Mouse (Mus musculus): ENCODE measurements around the gene Tnnt2. TPM values are rescaled to one million over a fixed set of nuclear protein-coding genes. Genes with fewer than 3 reads are reported as not detected.
A peak's percentile ranks its signal among the peaks of the same experiment; 100 is the strongest.

Gene Tnnt2
- polyA plus RNA-seq, 1 experiment from 2014 or later, result 1.1 TPM

DNA sequence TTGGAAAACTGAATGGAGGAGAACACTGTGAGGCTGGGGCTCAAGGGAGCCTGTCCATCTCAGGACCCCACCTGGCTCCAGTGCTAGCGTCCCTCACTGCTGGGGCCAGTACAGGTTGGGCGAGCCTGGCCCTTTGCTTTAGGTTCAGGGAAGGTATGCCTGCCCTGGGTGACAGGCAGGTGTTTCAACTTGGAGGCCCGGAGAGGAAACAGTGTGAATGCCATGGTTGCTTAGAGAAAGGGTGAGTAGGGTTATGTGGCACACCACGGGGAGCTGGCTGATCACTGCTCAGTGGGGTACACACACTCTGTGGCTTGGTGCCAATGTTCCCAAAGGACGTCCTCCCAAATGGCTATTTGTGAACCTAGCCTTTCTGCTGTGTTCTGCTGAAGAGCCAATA is 21.6 kb upstream of the Tnnt2 start:
- H3K27me3 ChIP-seq, result no peaks in the 10 kb centered on the region
- in situ Hi-C loops (cut with MboI; ENCODE audit: low pct_unique_long_range_greater_than_20kb), result no loop called here
- peak; percentile 5 for ATAC-seq
- DNase-seq (ENCODE audit: low read depth, low spot score), result no peak
- ChIA-PET POLR2A (interaction anchor here (1.1 to 3.2 kb wide), 3 partner anchors 8 to 48 kb away, joined by 3 to 14 read pairs (median 8); no protein-coding TSS in a partner anchor), CTCF (interaction anchor here (7.7 kb wide), 1 partner anchor 14 kb away, joined by 59 read pairs; no protein-coding TSS in a partner anchor)
- no peak for TF ChIP-seq CTCF (IDR thresholded peaks at IDR 0.05)

DNA sequence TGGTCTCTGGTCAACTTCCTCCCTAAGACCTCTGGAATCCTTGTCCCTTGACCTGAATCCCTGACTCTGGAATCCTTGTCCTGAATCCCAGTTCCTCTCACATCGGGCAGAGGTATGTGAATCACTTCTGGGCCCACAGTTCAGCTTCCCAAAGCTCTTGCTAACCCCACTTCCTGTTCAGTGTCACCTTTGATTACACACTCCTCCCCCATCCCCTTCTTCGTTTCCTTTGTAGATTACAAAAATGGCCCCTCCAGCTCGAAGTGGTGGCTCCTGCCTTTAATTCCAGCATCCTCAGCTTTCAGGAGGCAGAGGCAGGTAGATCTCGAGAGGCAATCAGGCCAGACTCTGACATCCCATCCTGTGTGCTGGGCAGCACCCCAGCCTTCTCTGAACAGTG is 18.6 kb upstream of the Tnnt2 start:
- no peaks in the 10 kb centered on the region for H3K27me3 ChIP-seq
- in situ Hi-C loops (cut with MboI; ENCODE audit: low pct_unique_long_range_greater_than_20kb), result no loop called here
- ChIA-PET CTCF (interaction anchor here (1.5 kb wide), 1 partner anchor 30 kb away, joined by 3 read pairs; no protein-coding TSS in a partner anchor), POLR2A (interaction anchor here (0.6 to 2.5 kb wide), 3 partner anchors 10 to 78 kb away, joined by 4 to 6 read pairs (median 5); no protein-coding TSS in a partner anchor)
- no peak for DNase-seq (ENCODE audit: low read depth, low spot score)
- TF ChIP-seq CTCF (IDR thresholded peaks at IDR 0.05), result no peak
- ATAC-seq, result no peak

DNA sequence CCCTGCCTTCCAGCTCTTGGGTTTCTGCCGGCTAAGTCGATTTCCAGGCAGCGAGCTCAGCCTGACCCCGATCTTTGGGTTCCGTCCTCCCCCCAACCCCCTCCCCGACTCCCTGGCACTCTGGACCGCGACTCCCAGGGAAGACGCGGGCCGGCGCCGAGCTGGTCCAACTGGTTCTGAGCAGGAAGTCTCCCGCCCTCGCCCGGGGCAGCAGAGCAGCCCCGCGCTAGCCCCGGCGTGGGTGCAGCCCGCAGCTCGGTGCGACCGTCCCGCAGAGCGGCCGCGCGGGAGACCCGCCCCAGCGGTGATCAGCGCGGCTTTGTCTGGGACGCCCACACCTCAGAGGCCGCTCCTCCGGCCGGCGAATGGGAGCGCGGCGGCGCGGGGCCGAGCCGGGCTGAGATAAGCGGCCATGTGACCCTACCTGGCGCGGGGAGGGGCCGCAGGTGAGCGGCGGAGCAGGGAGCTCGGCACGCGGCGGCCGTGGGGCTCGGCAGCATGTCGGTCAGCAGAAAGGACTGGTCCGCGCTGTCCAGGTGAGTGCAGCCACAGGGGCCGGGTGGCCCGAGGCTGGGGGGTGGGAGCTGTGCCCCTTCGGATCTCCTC is 17.6 kb upstream of the Tnnt2 start, which contains the start of gene Lad1:
TSS of gene Lad1 (plus strand) at position 118 of the 606 bp plus-strand sequence.
- CTCF ChIA-PET, result interaction anchor here (1.5 kb wide), 1 partner anchor 29 kb away, joined by 3 read pairs; no protein-coding TSS in a partner anchor
- no peak for DNase-seq (ENCODE audit: low read depth, low spot score)
- POLR2A ChIA-PET, result interaction anchor here (1.4 to 2.5 kb wide), 2 partner anchors 9 to 48 kb away, joined by 5 to 6 read pairs; no protein-coding TSS in a partner anchor
- H3K27me3 ChIP-seq, result no peaks in the 10 kb centered on the region
- in situ Hi-C loops (cut with MboI; ENCODE audit: low pct_unique_long_range_greater_than_20kb), result no loop called here
- TF ChIP-seq CTCF (IDR thresholded peaks at IDR 0.05), result no peak
- ATAC-seq, result no peak

DNA sequence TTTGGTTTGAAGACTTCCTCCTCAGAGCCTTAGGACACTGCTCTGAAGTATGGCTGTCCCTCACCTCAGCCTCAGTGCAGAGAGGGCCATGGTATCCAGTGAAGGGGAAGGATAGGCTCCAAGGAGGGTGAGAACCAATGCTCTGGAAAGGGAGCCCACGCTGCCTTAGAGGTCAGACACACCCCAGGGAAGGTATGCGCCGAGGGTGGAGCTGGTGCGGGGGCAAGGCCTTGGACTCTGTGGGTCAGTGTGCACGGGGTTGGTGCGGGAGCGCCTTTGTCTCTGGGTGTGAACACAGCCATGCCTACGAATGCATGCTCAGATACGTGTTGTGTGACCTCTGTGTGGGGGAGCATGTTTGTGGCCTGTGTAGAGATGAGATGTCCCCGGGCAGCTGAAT is 16.1 kb upstream of the Tnnt2 start:
- in situ Hi-C loops (cut with MboI; ENCODE audit: low pct_unique_long_range_greater_than_20kb), result no loop called here
- no peak for TF ChIP-seq CTCF (IDR thresholded peaks at IDR 0.05)
- ChIA-PET CTCF (interaction anchor here (1.1 to 1.4 kb wide), 4 partner anchors 8 to 18 kb away, joined by 4 to 6 read pairs (median 4); no protein-coding TSS in a partner anchor), POLR2A (interaction anchor here (0.6 to 2.5 kb wide), 4 partner anchors 15 to 434 kb away, joined by 4 to 6 read pairs (median 4); no protein-coding TSS in a partner anchor)
- DNase-seq (ENCODE audit: low read depth, low spot score) (no peak), ATAC-seq (no peak)
- H3K27me3 ChIP-seq, result no peaks in the 10 kb centered on the region

DNA sequence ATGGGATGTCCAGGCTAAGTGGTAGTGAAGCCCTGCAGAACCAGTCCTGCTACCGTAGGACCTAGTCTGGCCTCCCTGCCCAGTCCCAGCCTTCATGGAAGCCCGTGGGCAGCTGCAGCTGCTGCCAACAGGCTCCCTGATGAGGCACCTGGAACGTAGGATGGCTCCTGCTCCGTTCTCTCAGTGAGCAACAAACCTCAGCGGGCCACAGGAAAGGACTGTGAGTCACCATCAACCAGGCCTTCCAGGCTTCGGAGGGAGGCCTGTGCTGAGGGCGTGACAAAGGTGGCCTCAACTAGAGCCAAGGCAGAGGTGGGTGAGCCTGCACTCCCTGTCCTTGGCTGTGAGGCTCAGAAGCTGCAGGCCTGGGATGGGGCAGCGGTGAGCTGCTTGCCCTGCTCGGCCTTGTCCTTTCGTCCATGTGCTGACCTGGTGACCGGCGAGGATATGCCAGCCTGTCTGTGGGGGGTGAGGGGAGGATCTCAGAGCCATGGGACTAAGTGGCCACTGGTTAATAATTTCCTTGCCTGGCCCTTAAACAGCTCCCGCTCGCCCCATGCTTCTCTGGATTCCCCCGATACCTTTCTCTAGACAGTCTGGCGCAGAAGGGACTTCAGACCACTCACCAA is 15.3 kb upstream of the Tnnt2 start:
- no peaks in the 10 kb centered on the region for H3K27me3 ChIP-seq
- DNase-seq (ENCODE audit: low read depth, low spot score) (peak; percentile 84), ATAC-seq (peak; percentile 77)
- ChIA-PET POLR2A (interaction anchor here (0.6 to 2.6 kb wide), 4 partner anchors 7 to 433 kb away, joined by 3 to 14 read pairs (median 4); no protein-coding TSS in a partner anchor), CTCF (interaction anchor here (1.1 to 1.4 kb wide), 5 partner anchors 8 to 32 kb away, joined by 3 to 6 read pairs (median 4); no protein-coding TSS in a partner anchor)
- in situ Hi-C loops (cut with MboI; ENCODE audit: low pct_unique_long_range_greater_than_20kb), result no loop called here
- no peak for TF ChIP-seq CTCF (IDR thresholded peaks at IDR 0.05)

DNA sequence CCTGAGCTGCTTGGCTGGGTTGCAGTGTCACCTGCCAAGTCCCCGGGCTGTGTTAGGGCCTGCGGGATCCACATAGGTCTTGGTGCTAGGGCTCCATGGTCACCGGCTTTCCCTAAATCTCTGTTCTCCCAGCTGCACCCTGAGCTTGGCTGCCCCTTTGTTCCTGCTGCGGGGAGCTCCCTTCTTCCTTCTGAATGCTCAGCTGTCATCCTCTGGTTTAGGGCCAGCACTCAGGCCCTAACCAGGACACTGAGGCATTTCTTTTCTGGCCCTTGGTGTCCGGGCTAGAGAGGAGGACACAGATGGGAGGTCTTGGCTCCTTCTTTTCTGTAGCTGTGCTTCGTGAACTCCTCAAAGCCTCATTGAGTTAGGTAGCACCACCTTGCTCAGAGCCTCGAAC is 14.4 kb upstream of the Tnnt2 start:
- ATAC-seq, result peak; percentile 0
- no peak for DNase-seq (ENCODE audit: low read depth, low spot score)
- ChIA-PET POLR2A (interaction anchor here (1.0 to 2.6 kb wide), 2 partner anchors 8 to 11 kb away, joined by 3 to 14 read pairs; no protein-coding TSS in a partner anchor), CTCF (interaction anchor here (1.2 to 1.8 kb wide), 3 partner anchors 12 to 41 kb away, joined by 3 to 5 read pairs (median 3); no protein-coding TSS in a partner anchor)
- no peak for TF ChIP-seq CTCF (IDR thresholded peaks at IDR 0.05)
- in situ Hi-C loops (cut with MboI; ENCODE audit: low pct_unique_long_range_greater_than_20kb), result no loop called here
- no peaks in the 10 kb centered on the region for H3K27me3 ChIP-seq

DNA sequence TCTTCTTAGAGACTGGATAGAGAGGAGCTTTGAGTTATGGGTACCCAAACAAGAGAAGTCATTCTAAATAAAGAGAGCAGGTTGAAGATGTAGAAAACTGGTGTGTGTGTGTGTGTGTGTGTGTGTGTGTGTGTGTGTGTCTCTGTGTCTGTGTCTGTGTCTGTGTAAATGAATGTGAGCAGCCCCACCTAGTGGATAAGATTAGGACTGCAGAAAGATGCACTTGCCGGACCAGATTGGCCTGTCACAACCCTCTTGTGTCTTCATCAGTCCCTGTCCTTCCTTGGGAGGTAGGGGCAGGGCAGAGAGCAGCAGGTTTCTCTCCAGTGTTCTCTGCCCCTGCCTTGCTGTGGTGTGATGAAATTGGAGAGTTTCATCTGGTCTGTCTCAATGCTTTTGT is 7.2 kb upstream of the Tnnt2 start:
- ATAC-seq (no peak), DNase-seq (ENCODE audit: low read depth, low spot score) (no peak)
- in situ Hi-C loops (cut with MboI; ENCODE audit: low pct_unique_long_range_greater_than_20kb), result no loop called here
- CTCF ChIA-PET, result interaction anchor here (0.7 to 3.7 kb wide), 20 partner anchors 8 to 112 kb away, joined by 3 to 59 read pairs (median 4); no protein-coding TSS in a partner anchor
- no peaks in the 10 kb centered on the region for H3K27me3 ChIP-seq
- TF ChIP-seq CTCF (IDR thresholded peaks at IDR 0.05), result no peak
- POLR2A ChIA-PET, result interaction anchor here (0.6 to 1.8 kb wide), 4 partner anchors 11 to 579 kb away, joined by 3 to 8 read pairs (median 4); partner anchors contain the start of gene Lad1

DNA sequence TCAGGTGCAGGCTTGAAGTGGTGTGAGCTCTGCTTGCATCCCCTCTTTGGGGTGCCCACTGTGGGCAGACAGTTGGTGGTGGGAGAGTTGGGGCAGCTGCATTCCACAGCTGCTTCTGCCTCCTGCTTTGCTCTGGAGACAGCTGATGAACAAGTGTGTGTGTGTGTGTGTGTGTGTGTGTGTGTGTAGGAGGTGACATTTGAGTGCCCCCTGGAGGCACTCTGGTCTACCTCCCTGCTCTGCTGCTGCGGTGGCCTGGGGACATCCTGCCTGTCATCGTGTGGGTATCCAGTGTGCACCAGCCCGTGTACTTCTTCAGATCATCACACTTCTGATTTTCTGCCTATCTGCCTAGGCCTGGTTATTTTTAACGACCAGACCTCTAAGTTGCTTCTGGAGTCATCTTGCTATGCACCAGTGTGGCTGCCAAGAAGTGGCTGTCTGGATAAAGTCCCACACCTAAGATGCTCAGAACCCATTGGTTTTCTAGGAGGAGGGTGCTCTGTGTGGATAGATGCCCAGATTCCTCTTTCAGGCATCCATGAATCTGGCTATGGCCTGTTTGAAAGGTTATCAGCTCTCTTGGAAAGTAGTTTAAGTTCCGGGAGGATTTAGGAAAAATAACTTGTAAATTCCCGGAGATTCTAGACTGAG is 1.8 kb upstream of the Tnnt2 start:
- in situ Hi-C loops (cut with MboI; ENCODE audit: low pct_unique_long_range_greater_than_20kb), result no loop called here
- no peaks in the 10 kb centered on the region for H3K27me3 ChIP-seq
- no peak for TF ChIP-seq CTCF (IDR thresholded peaks at IDR 0.05)
- ChIA-PET POLR2A (interaction anchor here (0.9 kb wide), 1 partner anchor 106 kb away, joined by 3 read pairs; no protein-coding TSS in a partner anchor), CTCF (interaction anchor here (0.8 to 1.4 kb wide), 3 partner anchors 13 to 23 kb away, joined by 3 to 5 read pairs (median 4); no protein-coding TSS in a partner anchor)
- ATAC-seq (no peak), DNase-seq (ENCODE audit: low read depth, low spot score) (no peak)

DNA sequence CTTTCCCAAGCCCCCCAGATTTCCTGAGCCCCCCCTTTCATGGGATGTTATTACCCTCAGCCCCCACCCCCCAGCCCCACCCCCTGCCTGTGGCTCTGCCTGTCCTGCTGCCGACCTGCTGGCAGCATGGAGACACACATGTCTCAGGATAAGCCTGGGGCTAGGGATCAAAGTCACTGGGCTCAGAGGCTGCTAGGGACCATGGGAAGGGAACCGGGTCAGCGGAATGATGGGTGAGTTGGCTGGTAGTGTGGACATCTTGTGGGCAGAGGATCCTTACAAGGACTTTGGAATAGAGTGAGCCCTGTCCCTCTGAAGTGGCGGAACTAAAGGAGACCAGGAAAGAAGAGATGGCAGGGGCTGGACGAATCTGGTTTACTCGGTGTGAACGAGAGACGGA is 1.2 kb upstream of the Tnnt2 start:
- CTCF ChIA-PET, result no interaction called here
- DNase-seq (ENCODE audit: low read depth, low spot score) (no peak), ATAC-seq (no peak)
- TF ChIP-seq CTCF (IDR thresholded peaks at IDR 0.05), result no peak
- H3K27me3 ChIP-seq, result no peaks in the 10 kb centered on the region
- in situ Hi-C loops (cut with MboI; ENCODE audit: low pct_unique_long_range_greater_than_20kb), result no loop called here
- POLR2A ChIA-PET, result interaction anchor here (1.0 kb wide), 1 partner anchor 15 kb away, joined by 4 read pairs; no protein-coding TSS in a partner anchor

DNA sequence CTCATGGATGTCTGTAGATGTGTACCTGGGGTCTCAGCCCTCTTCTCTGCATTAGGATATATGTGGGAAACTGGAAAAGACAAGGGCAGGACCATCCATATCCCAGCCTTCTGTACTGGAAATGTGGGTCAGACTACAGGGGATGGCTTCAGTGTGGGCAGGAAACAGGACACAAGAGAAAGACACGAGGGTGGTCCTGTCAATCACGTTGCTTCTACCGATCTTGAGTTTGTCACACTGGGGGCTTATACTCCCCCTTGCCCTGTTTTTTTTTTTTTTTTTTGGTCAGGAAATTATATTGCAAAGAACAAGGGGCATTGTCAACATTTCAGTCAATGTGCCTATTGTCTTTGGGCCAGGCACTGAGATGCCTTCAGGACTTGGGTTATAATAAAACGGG is 2.5 kb downstream of the Tnnt2 start:
- ATAC-seq (no peak), DNase-seq (ENCODE audit: low read depth, low spot score) (no peak)
- no peaks in the 10 kb centered on the region for H3K27me3 ChIP-seq
- ChIA-PET CTCF (no interaction called here), POLR2A (no interaction called here)
- no peak for TF ChIP-seq CTCF (IDR thresholded peaks at IDR 0.05)
- in situ Hi-C loops (cut with MboI; ENCODE audit: low pct_unique_long_range_greater_than_20kb), result no loop called here
